Mouse (Mus musculus): ENCODE measurements around the gene Diaph3.

DNA sequence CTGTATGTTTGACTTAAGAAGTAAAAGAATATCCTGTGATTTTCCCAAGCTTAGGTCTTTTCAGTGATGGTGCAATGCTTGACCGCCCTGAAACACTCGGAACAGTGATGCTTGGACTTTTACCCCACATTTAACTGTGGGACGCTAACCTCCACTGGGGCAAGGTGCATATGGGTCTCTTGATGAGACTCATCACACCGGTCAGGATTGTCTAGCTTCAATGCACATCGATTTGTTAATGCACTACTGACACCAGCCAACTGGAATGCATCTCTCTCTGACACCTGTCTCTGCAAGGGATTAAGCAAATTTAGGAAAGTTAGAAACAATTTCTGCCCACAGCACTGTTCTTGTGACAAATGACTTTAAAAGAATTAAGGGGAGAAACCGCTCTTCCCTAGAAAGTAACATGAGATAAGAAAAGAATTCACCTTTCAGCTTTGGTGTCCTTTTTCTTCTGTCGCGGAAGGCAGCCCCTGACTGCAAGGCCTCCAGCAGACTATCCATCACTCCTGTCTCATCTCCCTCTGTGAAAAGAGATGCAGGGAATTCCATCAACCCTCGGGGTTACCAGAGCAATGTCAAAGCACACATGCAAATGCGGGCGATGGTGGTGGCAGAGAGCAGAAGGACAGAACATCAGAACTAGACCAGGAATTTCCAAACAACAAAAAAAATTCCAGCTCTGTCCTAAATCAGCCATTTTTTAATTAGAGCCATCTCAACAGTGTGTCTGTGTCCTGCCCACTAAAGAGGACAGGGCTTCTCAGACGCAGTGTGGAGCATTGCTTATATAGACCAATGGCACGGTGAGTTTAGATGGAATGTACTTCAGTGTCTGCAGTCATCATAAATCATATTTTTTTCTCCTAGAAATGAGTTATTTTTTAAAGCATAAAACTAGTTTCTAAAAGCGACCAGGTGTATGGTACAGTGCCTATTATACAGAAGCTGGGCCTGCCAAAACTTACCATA lies 368.6 kb downstream of the Diaph3 start:
- no peak for TF ChIP-seq MEF2A (IDR thresholded peaks at IDR 0.05; ENCODE audit: borderline replicate concordance, low read depth, low read length)
- TF ChIP-seq POLR2A (IDR thresholded peaks at IDR 0.05; ENCODE audit: low read depth, low read length) = no peak
- no peak for TF ChIP-seq ETS1 (conservative IDR thresholded peaks at IDR 0.05; ENCODE audit: low read depth, low read length)
- TF ChIP-seq MYC (IDR thresholded peaks at IDR 0.05; ENCODE audit: low read depth, low read length) = no peak
- no peak for TF ChIP-seq MAFK (IDR thresholded peaks at IDR 0.05; ENCODE audit: insufficient replicate concordance, low read length)
- TF ChIP-seq MAZ (IDR thresholded peaks at IDR 0.05; ENCODE audit: low read depth, low read length) = no peak
- no peak for TF ChIP-seq CTCF (conservative IDR thresholded peaks at IDR 0.05 in 1 of 2, IDR thresholded peaks at IDR 0.05 in 1 of 2; ENCODE audit: low read depth in 2 of 2, low read length in 2 of 2)
